Mouse (Mus musculus) fibroblast of lung, adult 2 months (primary cell): Measurements from ENCODE around the gene Usp46.
"Not testable (repeated sequence)": the region's sequence is repeated elsewhere in the genome, so short reads cannot be mapped to it uniquely, and the experiment has no call there.

ENCODE experiments used
- DNase-seq: peaks from one replicate; pipeline ENCODE4 v3.0.0-alpha.2; 2011; ENCODE audit warnings: low read depth

Gene Usp46

DNA sequence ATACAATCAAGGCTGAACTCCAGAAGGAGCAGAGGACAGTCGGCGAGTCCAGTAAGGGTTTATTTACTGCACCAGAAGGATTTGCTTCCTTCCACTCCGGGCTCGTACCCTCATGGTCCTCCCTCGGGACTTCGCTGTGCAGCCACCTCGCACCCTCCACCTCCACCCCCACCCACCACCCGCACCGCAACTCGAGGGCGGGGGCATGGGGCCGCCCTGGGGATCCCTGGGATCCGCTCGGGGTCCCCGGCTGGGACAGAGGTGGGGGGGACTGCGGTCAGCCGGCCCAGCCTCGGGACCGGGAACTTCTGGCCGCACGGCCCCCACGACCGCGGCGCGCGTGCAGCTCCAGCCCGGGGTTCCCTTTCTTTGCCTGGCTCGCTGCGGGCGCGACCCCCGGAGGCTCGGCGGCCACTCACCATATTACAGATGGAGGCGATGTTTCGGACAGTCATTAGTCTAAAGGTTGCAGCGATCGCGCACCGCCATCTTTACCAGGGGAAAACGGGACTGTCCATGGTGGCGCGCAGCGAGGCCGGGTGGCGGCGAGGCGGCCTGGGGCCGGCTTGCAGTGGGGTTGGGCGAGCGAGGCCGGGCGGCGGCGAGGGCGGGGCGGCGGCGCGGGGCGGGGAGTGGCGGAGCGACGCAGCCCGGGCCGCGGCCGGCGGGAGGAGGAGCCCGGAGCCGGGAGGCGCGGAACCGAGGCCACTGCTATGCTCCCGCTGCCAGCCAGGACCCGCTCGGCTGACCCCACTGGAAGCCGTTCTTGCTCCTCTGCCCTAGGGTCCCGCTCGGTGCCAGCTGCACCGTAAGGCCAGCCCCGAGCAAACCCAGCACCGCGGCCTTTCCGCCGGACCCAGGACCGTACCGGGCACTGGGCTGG is at the start of gene Usp46:
Gene Usp46, minus strand, starts transcription at position 601 of the 883 bp plus-strand sequence.
- no peak for DNase-seq

DNA sequence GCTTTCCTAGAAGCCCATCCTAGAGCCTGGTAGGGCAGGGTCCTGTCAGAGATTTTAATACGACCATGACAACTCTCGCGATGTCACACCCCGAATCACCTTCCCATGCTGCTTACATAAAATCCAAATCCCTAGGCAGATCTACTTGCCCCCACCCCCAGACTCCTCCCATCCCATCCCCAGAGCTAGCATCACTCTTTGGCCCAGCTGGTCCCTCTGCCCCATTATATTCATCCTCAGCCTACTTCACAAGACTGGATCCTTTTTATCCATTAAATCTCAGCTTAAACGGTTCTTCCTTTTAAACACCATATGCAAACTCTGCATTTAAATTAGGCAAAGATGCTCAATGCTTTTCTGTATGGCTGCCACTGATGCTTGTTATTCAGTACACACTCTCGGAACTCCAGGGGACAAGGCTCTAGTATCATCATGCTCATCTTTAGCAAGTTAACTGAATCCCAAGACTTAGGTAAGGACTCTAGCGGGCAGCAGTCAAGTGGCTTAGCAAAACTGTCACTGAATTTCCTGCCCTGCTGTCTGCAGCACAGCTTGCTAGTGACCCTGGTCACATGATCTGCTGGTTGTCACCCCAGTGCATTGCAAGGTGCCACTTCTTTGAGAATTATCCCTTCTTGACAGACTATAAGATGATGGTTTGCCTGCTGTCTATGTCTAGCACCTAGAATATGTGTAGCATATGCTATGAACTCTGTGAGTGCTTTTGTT is 45.9 kb upstream of the Usp46 start:
- no peak for DNase-seq

DNA sequence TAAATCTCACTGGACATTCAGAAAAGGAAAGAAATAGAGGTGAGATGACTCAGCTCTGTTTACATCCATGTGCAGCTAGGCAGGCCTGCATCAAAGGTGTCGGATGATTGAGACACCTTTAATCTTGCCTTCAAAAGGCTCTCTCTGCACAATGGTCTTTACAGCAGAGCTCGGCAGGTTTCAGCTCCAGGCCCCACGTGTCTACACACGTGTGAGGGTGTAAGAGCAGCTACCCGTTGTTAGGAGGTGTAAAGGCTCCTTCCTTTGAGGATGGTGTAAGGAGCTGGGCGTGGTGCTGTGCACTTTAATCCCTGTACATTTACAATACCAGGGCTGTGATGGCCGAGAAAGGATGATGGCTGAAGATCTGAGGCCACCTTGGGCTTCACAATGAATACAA is 37.2 kb upstream of the Usp46 start:
- DNase-seq, result no peak

DNA sequence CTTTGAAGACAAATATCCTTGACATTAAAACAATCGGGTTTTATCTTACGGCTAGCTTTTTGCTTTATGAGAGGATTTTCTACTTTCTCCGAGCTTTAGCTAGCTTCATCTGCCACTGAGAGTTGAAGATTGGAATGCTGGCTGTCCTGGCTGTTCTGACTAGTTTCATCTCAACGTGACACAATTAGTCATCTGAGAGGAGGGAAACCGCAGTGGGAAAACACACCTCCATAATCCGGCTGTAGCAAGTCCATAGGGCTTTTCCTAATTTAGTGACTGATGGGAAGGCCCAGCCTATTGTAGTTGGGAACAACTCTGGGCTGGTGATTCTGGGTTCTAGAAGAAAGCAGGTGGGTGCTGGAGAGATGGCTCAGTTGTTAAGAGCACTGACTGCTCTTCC is 33.5 kb upstream of the Usp46 start:
- no peak for DNase-seq

DNA sequence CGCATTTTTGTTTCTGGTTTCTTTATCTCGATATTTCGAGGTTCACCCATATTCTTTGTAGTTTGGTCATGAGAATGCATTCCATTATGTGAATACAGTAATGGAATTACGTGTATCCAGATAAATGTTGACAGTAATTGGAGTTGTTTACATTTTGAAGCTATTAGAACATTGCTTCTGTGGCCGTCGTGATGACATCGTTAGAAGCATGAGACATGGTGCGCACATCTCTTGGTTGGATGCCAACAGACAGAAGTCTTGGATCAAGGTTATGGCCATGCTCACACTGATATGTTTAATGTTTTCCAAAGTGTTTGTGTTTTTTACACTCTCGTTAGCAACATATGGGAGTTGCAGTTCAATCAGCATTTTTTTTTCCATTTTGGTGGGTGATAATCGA is 30.8 kb upstream of the Usp46 start:
- no peak for DNase-seq

DNA sequence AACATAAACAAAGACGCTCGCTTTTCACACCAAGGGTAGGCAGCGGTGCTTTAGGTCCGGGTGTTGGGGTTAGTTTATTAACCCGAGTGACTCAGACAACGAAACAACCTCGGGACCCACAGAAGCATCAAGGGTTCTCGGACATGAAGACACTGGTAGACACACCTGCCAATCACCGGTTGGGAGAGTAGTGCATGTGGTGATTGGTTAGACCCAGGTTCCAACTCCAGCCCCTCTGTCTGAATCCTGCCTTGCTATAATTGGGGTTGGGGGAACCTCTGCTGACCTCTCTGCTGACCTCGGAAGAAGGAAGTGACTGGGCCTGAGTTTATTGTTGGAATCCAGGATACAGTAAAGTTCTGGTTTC is 29.6 kb upstream of the Usp46 start:
- DNase-seq, result no peak

DNA sequence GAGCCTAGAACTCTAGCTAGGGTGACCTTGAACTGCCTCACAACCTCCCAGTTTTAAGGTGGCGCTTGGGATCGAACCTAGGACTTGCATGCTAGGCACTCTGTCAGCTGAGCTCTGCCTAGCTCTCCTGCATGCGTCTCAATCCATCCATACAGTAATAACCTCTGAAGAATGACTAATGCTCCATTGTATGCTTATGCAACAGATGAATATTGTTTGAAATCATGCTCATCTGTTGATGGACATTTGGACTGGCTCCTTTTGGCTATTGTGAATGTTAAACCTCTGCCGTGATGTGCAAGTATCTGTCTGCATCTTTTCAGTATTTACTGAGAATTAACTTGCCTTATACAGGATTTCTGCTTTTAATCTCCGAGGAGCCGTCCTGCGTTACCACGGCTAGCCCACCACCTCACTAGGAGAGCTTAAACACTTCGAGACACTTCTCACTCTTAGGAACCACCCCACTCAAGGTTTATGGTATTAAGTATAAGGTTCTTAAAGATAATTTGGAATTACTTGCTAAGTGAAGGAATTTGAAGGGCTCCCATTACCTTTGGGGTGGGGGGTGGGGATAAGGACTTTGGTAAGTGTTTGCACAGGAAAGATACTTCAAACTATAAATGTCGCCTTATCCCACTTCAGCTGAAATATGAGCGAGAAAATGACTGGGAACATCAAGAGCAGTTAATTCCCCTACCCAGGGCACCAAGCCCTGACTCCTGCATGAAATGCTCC is 29.1 kb upstream of the Usp46 start:
- no peak for DNase-seq

DNA sequence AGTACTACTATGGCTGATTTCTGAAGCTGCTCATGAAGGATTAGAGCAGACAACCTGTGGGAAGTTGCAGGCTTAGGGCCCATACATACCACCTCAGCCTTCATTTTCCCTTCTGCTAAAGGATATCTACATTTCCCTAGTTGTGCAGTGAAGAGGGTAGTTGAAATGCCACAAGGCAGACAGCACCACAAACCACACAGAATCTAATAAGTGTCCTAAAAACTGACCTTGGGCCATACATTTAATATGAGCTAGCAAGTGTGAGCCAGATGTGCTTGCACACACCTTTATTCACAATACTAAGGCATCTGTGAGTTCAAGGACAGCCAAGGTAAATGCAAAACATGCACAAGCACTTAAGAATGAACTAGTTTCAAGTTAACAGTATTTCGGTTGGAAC is 27.8 kb upstream of the Usp46 start:
- DNase-seq, result no peak

DNA sequence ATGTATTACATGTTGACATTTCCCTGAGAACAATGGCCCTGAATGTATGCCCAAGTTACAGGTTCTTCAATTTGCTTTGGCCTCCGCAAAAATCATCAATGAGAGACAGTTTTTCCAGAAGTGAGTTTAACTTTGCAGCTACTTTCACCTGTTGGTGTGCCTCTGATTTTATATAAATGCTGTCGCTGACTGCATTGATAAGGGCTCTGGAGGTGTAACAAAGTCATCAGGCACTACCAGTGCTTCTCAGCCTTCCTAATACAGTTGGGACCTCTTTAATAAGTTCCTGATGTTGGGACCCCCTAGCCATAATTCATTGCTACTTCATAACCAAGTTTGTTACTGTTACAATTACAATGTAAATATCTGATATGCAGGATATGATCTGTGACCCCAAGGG is 27.4 kb upstream of the Usp46 start:
- DNase-seq, result no peak

DNA sequence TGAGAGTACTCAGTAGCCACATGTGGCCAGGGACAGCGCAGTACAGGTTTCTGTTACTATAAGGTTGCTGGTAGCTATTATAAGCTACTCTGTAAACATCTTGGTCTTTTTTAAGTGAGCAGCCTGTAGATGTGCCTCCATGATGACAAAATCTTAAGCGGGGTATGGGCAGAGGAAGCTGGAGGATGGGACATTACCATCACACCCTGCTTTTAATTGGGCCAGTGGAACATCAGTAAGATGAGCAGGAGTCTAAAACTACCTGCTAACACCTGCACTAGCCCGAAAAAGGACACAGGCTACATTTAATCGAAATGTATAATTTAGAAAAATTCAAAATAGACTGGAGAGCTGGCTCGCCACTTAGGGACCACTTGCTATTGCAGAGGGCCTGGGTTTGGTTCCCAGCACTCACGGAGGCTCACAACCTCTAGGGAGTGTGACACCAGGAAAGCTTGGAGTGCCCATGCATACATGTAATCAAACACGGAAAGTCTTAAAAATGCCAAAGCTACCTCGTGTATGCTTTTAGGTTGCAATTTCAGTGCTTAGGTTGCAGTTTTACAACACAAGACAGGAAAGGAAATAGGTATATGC is 26.7 kb upstream of the Usp46 start:
- no peak for DNase-seq

DNA sequence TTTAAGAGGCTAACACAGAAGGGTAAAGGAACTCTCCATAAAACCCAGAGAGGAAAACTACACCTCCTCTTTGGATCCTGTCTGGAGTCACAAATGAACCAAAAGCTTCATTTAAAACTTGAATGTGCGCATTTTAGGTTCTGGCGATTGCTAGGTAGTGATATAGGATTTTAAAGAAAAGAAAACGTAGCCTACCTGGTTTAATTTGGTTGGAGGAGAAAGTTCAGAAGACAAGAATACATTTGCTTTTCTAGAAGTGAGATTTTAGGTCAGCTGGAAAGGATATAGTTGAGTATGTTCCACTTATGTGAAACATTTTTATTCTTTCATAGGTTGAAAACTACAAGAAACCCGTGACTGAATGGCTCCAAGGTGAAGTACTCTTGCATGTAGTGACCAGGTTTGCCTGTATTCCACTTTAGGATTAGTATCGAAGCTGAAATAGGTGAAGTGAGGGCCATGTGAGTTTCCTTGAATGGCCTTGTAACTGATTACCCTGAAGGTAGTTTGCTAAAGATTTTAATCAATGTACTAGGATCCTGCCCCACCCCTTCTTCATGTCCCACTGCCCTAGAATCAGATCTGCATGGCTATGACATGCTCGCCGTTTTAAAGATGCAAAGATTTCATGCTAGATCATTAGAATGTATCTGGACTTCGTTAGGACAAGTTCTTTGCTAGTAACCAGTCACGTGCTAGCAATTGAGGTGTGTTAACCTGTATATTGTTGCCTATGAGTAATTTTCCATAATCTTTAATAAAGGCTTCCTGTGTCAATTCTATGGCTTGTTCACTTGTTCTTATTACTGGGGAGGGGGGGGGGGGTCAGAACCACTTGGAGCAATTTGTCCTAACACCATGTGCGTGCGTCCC is 25.6 kb upstream of the Usp46 start:
- no peak for DNase-seq

DNA sequence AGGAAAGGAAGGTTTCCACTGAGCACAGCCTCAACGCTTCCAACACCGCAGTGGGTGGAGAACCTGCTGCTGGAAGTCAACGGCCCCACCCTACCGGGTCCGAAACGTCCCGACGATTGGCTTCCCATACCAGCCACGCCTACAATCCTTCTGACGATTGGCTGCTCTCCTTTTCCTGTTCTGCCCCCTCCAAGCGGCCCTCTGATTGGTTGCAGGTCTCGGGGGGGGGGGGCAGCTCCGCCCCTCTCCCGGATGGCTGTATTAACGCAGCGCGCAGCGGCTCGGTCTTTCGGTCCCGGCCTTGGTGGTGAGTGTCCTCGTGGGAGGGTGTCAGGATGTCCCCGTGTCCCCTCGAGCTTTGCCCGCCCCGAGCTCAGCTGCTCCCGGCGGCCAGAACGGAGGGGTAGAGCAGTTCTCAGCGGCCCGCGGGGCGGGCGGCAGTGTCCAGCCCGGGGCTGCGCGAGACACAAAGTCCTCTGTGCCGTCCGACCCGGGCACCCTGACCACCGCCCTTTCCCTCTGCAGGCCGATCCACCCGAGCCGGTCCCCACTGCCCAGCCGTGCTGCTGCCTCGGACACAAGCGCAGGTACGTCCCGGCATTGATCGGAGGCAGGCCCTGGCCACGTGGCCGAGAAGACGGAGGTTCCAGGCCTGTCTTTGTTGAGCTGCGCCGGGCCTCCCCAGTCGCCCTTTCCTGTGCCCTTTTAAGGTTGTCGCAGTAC is 24.8 kb upstream of the Usp46 start:
- peak; percentile 92 for DNase-seq

DNA sequence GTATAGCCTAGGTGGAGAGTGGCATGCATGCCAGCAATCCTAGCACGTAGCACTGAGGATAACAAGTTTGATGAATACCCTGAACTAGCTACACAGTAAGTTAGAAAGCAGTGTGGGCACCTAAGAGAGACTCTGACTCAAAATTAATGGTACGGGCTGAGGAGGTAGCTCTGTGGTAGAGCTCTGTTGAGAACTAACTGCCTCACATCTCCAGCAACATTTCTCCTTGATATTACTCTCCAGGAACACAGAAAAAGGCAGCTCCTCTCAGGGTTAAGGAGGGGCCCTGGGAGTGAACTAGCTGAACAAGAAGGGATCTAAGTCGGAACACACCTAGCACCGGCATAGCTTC is 24.2 kb upstream of the Usp46 start:
- no peak for DNase-seq

DNA sequence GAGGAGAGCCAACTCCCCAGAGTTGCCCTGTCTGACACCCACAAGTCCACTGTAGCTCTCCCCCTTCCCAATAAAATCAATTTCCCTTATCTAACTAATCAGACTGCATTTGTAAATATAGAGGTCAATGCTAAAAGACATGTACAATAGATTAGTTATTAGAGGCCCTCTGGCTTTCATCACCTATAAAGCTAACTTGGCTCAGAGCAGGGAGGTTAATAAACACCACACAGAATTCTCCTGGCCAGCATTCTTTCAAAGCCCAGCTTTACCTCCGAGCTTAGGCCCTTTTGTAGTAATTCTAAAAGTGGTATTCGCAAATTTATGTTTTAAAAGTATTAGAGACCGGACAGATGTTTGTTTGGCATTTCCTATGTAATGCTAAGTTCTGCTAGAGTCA is 21.4 kb upstream of the Usp46 start:
- no peak for DNase-seq

DNA sequence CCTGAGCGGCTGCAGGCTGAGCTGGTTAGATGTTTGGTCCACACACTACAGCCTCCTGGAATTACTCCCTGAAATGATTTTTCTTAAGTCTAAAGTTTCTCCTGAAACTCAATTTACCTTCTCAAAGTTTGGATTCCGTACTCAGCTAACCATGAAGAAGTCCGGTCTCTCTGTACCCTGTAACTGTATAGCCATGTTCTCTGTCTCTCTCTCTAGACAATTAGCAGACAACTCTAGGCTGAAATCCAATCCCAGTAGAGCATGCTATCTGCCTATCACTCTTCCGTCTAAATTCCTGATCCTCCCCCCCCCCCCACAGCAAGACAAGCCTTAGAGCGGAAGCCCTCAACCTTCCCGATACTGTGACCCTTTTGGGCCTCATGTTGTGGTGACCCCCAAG is 13.5 kb upstream of the Usp46 start:
- DNase-seq, result no peak

DNA sequence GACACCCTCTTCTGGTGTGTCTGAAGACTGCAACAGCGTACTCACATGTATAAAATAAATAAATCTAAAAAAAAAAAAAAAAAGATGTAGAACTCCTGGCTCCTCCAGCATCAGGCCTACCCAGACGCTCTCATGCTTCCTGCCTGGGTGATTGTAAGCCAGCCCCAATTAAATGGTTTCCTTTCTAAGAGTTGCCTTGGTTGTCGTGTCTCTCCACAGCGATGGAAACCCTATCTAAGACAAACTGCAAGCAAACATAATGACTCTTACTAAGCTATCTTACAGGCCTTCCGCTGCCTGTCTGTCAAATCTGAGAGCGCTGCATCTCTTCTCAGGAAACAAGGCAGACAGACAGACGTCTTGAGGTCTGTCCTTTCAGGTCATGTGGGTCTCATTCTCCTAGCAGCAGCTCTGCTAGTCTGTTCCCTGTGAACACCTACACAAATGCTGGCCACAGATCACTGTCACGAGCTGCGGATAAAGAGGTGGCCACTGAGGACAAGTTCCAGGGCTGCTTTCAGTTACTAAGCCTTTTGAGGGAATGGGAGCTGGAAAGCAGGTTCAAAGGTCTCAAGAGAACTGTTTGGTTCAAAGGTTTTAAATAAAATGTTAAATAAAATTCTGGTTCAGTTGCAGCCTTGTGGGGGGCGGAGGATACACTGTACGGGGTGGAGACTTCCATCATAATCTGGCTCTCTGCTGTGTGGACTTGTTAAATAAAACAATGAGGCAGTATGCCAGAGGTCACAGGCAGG is 10.8 kb upstream of the Usp46 start:
- DNase-seq, result no peak

DNA sequence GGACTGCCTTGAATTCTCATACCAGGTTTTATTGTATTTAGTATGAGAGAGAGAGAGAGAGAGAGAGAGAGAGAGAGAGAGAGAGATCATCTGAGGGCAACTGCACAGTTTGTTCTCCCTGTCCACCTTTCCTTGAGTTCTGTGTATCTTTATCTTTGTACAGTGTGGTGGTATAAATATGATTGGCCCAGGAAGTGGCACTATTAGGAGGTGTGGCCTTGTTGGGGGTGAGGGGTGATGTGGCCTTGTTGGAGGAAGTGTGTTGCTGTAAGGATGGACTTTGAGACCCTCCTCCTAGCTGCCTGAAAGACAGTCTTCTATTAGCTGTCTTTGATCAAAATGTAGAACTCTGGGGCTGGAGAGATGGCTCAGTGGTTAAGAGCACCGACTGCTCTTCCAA is 10.2 kb upstream of the Usp46 start:
- DNase-seq, result no peak

DNA sequence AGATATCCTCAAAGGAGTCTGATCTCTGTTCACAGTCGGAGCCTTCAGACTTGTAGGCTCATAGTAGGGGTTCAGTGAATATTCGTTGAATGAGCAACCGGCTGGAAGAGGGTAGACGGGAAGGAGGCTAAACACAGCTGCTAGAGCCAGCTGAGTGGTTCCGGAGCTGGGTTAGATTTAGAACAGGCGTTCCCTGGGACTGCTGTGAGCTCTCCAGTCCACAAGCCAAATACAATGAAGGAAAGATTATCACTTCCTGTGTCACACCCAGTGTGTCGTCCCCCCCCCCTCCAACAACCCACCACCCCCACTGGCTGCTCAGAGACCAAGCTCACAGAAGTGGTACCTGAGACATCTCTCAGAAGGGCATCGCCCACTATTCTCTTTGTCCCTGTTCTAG is 9.7 kb upstream of the Usp46 start:
- DNase-seq, result no peak

DNA sequence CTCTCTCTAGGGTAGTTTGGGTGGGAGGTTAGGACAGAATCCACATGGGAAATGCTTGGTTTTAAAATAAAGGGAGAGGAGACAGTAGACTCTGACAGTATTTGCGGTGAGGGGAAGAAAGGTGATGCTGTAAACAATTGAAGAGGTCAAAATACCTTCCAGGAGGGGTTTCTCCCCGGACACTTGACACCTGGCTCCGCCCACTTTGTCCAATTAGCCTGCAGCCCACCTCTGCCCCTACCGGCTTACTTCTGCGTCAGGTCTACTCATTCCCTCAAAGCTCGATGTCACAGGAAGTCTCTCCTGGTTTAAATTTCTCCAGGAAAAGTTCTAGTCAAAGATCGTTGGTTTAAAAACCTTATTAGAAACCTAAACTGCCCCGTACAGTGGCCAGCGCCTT is 8.5 kb upstream of the Usp46 start:
- no peak for DNase-seq

DNA sequence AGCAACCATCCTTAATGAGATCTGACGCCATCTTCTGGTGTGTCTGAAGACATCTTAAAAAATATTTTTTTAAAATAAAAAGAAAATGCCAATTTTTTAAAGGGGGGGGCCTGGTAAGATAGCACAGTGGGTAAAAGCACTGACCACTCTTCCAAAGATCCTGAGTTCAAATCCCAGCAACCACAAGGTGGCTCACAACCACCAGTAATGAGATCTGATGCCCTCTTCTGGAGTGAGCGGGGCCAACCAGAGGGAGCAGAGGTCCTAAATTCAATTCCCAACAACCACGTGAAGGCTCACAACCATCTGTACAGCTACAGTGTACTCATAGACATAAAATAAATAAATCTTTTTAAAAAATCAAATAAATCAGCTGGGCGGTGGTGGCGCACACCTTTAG is 2.3 kb upstream of the Usp46 start:
- not testable (repeated sequence) for DNase-seq
